Mouse (Mus musculus) liver, adult 2 months (tissue): Measurements from ENCODE around the gene Itpkc.

Experiments used
- CTCF ChIP-seq: fragments of 200-500 bp; IDR thresholded peaks from 2 replicates; pipeline ENCODE4 v1.5.1; 2011; ENCODE audit warnings: low read depth, low read length, control low read depth
- POLR2A ChIP-seq: fragments of 200-500 bp; IDR thresholded peaks from 2 replicates; pipeline ENCODE4 v1.6.1; 2011; ENCODE audit warnings: low read length, control low read depth; ENCODE audit not compliant: insufficient read depth; ENCODE audit errors: extremely low read depth

- TF ChIP-seq CTCF, result no peak
- no peak for TF ChIP-seq POLR2A
These were observed 50.5 kb downstream of the Itpkc start for GRCm38 (mm10) chr7:27177942-27178323.
